Mouse (Mus musculus): ENCODE measurements around the gene 2310034G01Rik. TPM values are rescaled to one million over a fixed set of nuclear protein-coding genes. Genes with fewer than 3 reads are reported as not detected.

The 2310034G01Rik gene
- polyA plus RNA-seq, 1 experiment = 0.51 TPM

- no peak overlapping the region for H3K4me3 ChIP-seq (ENCODE audit: insufficient read depth, low read length)
- no peak overlapping the region for H3K27ac ChIP-seq (ENCODE audit: insufficient read depth, low read length)
- TF ChIP-seq CTCF (IDR thresholded peaks at IDR 0.05; ENCODE audit: borderline replicate concordance, insufficient read depth, low read length) (no peak), POLR2A (IDR thresholded peaks at IDR 0.05; ENCODE audit: low read depth, low read length) (no peak)
- H3K4me1 ChIP-seq (ENCODE audit: control insufficient read depth, insufficient read depth, low read length) = no peaks in the 10 kb centered on the region
These were observed 13.3 kb upstream of the 2310034G01Rik start for GRCm38 (mm10) chr19:46363294-46364009.

GRCm38 (mm10) chr19:46362104-46362503 lies 12.0 kb upstream of the 2310034G01Rik start:
- Histone ChIP-seq H3K4me3 (ENCODE audit: insufficient read depth, low read length) (no peak overlapping the region), H3K4me1 (ENCODE audit: control insufficient read depth, insufficient read depth, low read length) (no peaks in the 10 kb centered on the region; the same call in 1 of the 2 replicates), H3K27ac (ENCODE audit: insufficient read depth, low read length) (no peak overlapping the region)
- TF ChIP-seq CTCF (IDR thresholded peaks at IDR 0.05; ENCODE audit: borderline replicate concordance, insufficient read depth, low read length) (no peak), POLR2A (IDR thresholded peaks at IDR 0.05; ENCODE audit: low read depth, low read length) (no peak)

GRCm38 (mm10) chr19:46358381-46358780 lies 8.3 kb upstream of the 2310034G01Rik start:
- TF ChIP-seq CTCF (IDR thresholded peaks at IDR 0.05; ENCODE audit: borderline replicate concordance, insufficient read depth, low read length) = no peak
- TF ChIP-seq POLR2A (IDR thresholded peaks at IDR 0.05; ENCODE audit: low read depth, low read length) = no peak
- H3K4me3 ChIP-seq (ENCODE audit: insufficient read depth, low read length) = no peak overlapping the region
- H3K4me1 ChIP-seq (ENCODE audit: control insufficient read depth, insufficient read depth, low read length) = no peaks in the 10 kb centered on the region; the same call in 1 of the 2 replicates
- H3K27ac ChIP-seq (ENCODE audit: insufficient read depth, low read length) = no peak overlapping the region

- peak overlapping the region; percentile 29 for H3K4me3 ChIP-seq (ENCODE audit: insufficient read depth, low read length)
- peaks cover 2% of the 10 kb centered on the region; the same call in 1 of the 2 replicates for H3K4me1 ChIP-seq (ENCODE audit: control insufficient read depth, insufficient read depth, low read length)
- H3K27ac ChIP-seq (ENCODE audit: insufficient read depth, low read length) = no peak overlapping the region
- TF ChIP-seq POLR2A (IDR thresholded peaks at IDR 0.05; ENCODE audit: low read depth, low read length) (no peak), CTCF (IDR thresholded peaks at IDR 0.05; ENCODE audit: borderline replicate concordance, insufficient read depth, low read length) (no peak)
These were observed 7.5 kb upstream of the 2310034G01Rik start for GRCm38 (mm10) chr19:46357344-46358280.

GRCm38 (mm10) chr19:46356701-46357138 lies 6.6 kb upstream of the 2310034G01Rik start:
- no peak overlapping the region for H3K27ac ChIP-seq (ENCODE audit: insufficient read depth, low read length)
- peaks cover 8% of the 10 kb centered on the region; the same call in 1 of the 2 replicates for H3K4me1 ChIP-seq (ENCODE audit: control insufficient read depth, insufficient read depth, low read length)
- H3K4me3 ChIP-seq (ENCODE audit: insufficient read depth, low read length) = peak overlapping the region; percentile 29
- no peak for TF ChIP-seq CTCF (IDR thresholded peaks at IDR 0.05; ENCODE audit: borderline replicate concordance, insufficient read depth, low read length)
- TF ChIP-seq POLR2A (IDR thresholded peaks at IDR 0.05; ENCODE audit: low read depth, low read length) = no peak

- Histone ChIP-seq H3K4me1 (ENCODE audit: control insufficient read depth, insufficient read depth, low read length) (peaks cover 8% of the 10 kb centered on the region; the same call in 1 of the 2 replicates), H3K27ac (ENCODE audit: insufficient read depth, low read length) (no peak overlapping the region), H3K4me3 (ENCODE audit: insufficient read depth, low read length) (peak overlapping the region; percentile 74)
- TF ChIP-seq POLR2A (IDR thresholded peaks at IDR 0.05; ENCODE audit: low read depth, low read length) (no peak), CTCF (IDR thresholded peaks at IDR 0.05; ENCODE audit: borderline replicate concordance, insufficient read depth, low read length) (no peak)
These were observed 552 bp downstream of the 2310034G01Rik start for GRCm38 (mm10) chr19:46349550-46349949.

GRCm38 (mm10) chr19:46348761-46349458 lies 1.2 kb downstream of the 2310034G01Rik start:
- peak overlapping the region; percentile 43 for H3K27ac ChIP-seq (ENCODE audit: insufficient read depth, low read length)
- TF ChIP-seq CTCF (IDR thresholded peaks at IDR 0.05; ENCODE audit: borderline replicate concordance, insufficient read depth, low read length) (no peak), POLR2A (IDR thresholded peaks at IDR 0.05; ENCODE audit: low read depth, low read length) (peak; percentile 88)
- H3K4me3 ChIP-seq (ENCODE audit: insufficient read depth, low read length) = peak overlapping the region; percentile 74
- peaks cover 8% of the 10 kb centered on the region; the same call in 1 of the 2 replicates for H3K4me1 ChIP-seq (ENCODE audit: control insufficient read depth, insufficient read depth, low read length)

- peak overlapping the region; percentile 74 for H3K4me3 ChIP-seq (ENCODE audit: insufficient read depth, low read length)
- TF ChIP-seq POLR2A (IDR thresholded peaks at IDR 0.05; ENCODE audit: low read depth, low read length) (no peak), CTCF (IDR thresholded peaks at IDR 0.05; ENCODE audit: borderline replicate concordance, insufficient read depth, low read length) (no peak)
- H3K4me1 ChIP-seq (ENCODE audit: control insufficient read depth, insufficient read depth, low read length) = peaks cover 8% of the 10 kb centered on the region; the same call in 1 of the 2 replicates
- H3K27ac ChIP-seq (ENCODE audit: insufficient read depth, low read length) = peak overlapping the region; percentile 43
These were observed 2.0 kb downstream of the 2310034G01Rik start for GRCm38 (mm10) chr19:46347936-46348668.
